Mouse (Mus musculus) erythroid progenitor cell, adult 5-6 weeks (primary cell): ENCODE results near the gene Ifitm1. TPM values are rescaled to one million over a fixed set of nuclear protein-coding genes. Genes with fewer than 3 reads are reported as not detected.
"Not testable (repeated sequence)": the region's sequence is repeated elsewhere in the genome, so short reads cannot be mapped to it uniquely, and the experiment has no call there.

Experiments used
- ATAC-seq: replicated peaks from 2 replicates; pipeline ENCODE4 v1.8.0; 2016; ENCODE audit warnings: moderate number of reproducible peaks, mild to moderate bottlenecking, moderate TSS enrichment, inconsistent platforms; ENCODE audit not compliant: poor library complexity, low FRiP score, severe bottlenecking
- total RNA-seq, 2 experiments: library from RNA; stranded (forward) in 1 of 2; stranded (reverse) in 1 of 2; fragments of 150-400 nt in 1 of 2; fragments of 186-747, 209-891 nt in 1 of 2; gene quantifications; 2 replicates each; pipeline versions ENCODE4 v1.2.3 to v1.2.4; 2015 to 2017; ENCODE audit warnings: low replicate concordance in 2 of 2

Ifitm1 gene
- total RNA-seq, 2 experiments from 2014 or later = 20.6 TPM; not detected in 1

- 0 out of 2 replicates have a peak, but pooled peaks have one; percentile 25 for ATAC-seq
These were observed 4.6 kb downstream of the Ifitm1 start for GRCm38 (mm10) chr7:140971479-140972171.

- ATAC-seq = no peak
These were observed 6.6 kb downstream of the Ifitm1 start for GRCm38 (mm10) chr7:140973396-140974165.

- ATAC-seq = no peak
These were observed 7.9 kb downstream of the Ifitm1 start for GRCm38 (mm10) chr7:140974940-140975339.

- no peak for ATAC-seq
These were observed 8.4 kb downstream of the Ifitm1 start for GRCm38 (mm10) chr7:140975465-140975864.

- ATAC-seq = not testable (repeated sequence)
These were observed 9.7 kb downstream of the Ifitm1 start for GRCm38 (mm10) chr7:140976720-140977119.

- no peak for ATAC-seq
These were observed 14.7 kb downstream of the Ifitm1 start for GRCm38 (mm10) chr7:140981704-140982103.

- no peak for ATAC-seq
These were observed 15.9 kb downstream of the Ifitm1 start for GRCm38 (mm10) chr7:140982971-140983370.

- ATAC-seq = no peak
These were observed 20.4 kb downstream of the Ifitm1 start for GRCm38 (mm10) chr7:140987182-140988138.

- no peak for ATAC-seq
These were observed 22.0 kb downstream of the Ifitm1 start for GRCm38 (mm10) chr7:140989022-140989421.

- ATAC-seq = no peak
These were observed 23.2 kb downstream of the Ifitm1 start for GRCm38 (mm10) chr7:140990185-140990584.

GRCm38 (mm10) chr7:140990622-140991021 lies 23.6 kb downstream of the Ifitm1 start:
- no peak for ATAC-seq

GRCm38 (mm10) chr7:140991117-140991689 lies 24.2 kb downstream of the Ifitm1 start:
- no peak for ATAC-seq

GRCm38 (mm10) chr7:140997817-140998216 lies 30.8 kb downstream of the Ifitm1 start:
- no peak for ATAC-seq

- no peak for ATAC-seq
These were observed 32.1 kb downstream of the Ifitm1 start for GRCm38 (mm10) chr7:140998853-140999700.

- ATAC-seq = no peak
These were observed 34.1 kb downstream of the Ifitm1 start for GRCm38 (mm10) chr7:141000881-141001708.

GRCm38 (mm10) chr7:141003248-141004010 lies 36.4 kb downstream of the Ifitm1 start:
- no peak for ATAC-seq

GRCm38 (mm10) chr7:141006446-141006845 lies 39.4 kb downstream of the Ifitm1 start:
- no peak for ATAC-seq
